Mouse (Mus musculus) forebrain, embryonic 14.5 days (tissue): Measurements from ENCODE around the gene P4htm. TPM values are rescaled to one million over a fixed set of nuclear protein-coding genes. Genes with fewer than 3 reads are reported as not detected.

ENCODE experiments used
- ATAC-seq: fragments of 200-750 bp; cut with Nextera tagmentation; 2 replicates; pipeline ENCODE4 v1.8.0; 2017; ENCODE audit warnings: mild to moderate bottlenecking, moderate library complexity
- DNase-seq: peaks from one replicate; pipeline ENCODE4 v3.0.0-alpha.2; 2015; ENCODE audit warnings: low spot score
- H3K27ac ChIP-seq: fragments of 300-500 bp; sonication (generic); 2 replicates; pipeline ENCODE4 v1.5.1; 2014; ENCODE audit warnings: low read depth, mild to moderate bottlenecking, control low read depth, low read length, moderate library complexity
- H3K27me3 ChIP-seq: fragments of 300-500 bp; sonication (generic); replicated peaks from 2 replicates; pipeline ENCODE4 v1.6.1; 2014; ENCODE audit warnings: low read length, control low read depth, mixed read lengths; ENCODE audit not compliant: control insufficient read depth, insufficient read depth
- H3K36me3 ChIP-seq: fragments of 300-500 bp; sonication (generic); 2 replicates; pipeline ENCODE4 v1.6.1; 2014; ENCODE audit warnings: low read length, control low read depth; ENCODE audit not compliant: control insufficient read depth, insufficient read depth
- H3K4me1 ChIP-seq: fragments of 300-500 bp; sonication (generic); 2 replicates; pipeline ENCODE4 v1.6.1; 2014; ENCODE audit warnings: antibody characterized with exemption, low read length, control low read depth; ENCODE audit not compliant: control insufficient read depth, insufficient read depth
- H3K4me2 ChIP-seq: fragments of 300-500 bp; sonication (generic); 2 replicates; pipeline ENCODE4 v1.6.1; 2014; ENCODE audit warnings: mild to moderate bottlenecking, control low read depth, low read length
- H3K4me3 ChIP-seq: fragments of 300-500 bp; sonication (generic); 2 replicates; pipeline ENCODE4 v1.5.1; 2014; ENCODE audit warnings: low read depth, low read length, control low read depth
- H3K9ac ChIP-seq: fragments of 300-500 bp; sonication (generic); 2 replicates; pipeline ENCODE4 v1.6.1; 2014; ENCODE audit warnings: mild to moderate bottlenecking, low read length, control low read depth, moderate library complexity
- H3K9me3 ChIP-seq: fragments of 300-500 bp; sonication (generic); replicated peaks from 2 replicates; pipeline ENCODE4 v1.6.1; 2016; ENCODE audit warnings: low read length, control low read depth, mixed read lengths; ENCODE audit not compliant: control insufficient read depth
- WGBS: fragments of 180-500 bp; shearing (Covaris S2); extraction: QIAGEN DNeasy Blood & Tissue Kit; methylation state at CpG from one replicate; pipeline ENCODE4 v1.1.7; 2014; 5-methylcytosine and 5-hydroxymethylcytosine counted together
- polyA plus RNA-seq: library from polyadenylated mRNA; unstranded; fragments of >200 nt; fragmentation: Nextera tagmentation; extraction: Ambion mirVana; gene quantifications from 2 replicates; pipeline ENCODE4 v1.2.1, GENCODE M21; 2014

The P4htm gene
- polyA plus RNA-seq, 1 experiment from 2014 or later = 14.5 TPM

DNA sequence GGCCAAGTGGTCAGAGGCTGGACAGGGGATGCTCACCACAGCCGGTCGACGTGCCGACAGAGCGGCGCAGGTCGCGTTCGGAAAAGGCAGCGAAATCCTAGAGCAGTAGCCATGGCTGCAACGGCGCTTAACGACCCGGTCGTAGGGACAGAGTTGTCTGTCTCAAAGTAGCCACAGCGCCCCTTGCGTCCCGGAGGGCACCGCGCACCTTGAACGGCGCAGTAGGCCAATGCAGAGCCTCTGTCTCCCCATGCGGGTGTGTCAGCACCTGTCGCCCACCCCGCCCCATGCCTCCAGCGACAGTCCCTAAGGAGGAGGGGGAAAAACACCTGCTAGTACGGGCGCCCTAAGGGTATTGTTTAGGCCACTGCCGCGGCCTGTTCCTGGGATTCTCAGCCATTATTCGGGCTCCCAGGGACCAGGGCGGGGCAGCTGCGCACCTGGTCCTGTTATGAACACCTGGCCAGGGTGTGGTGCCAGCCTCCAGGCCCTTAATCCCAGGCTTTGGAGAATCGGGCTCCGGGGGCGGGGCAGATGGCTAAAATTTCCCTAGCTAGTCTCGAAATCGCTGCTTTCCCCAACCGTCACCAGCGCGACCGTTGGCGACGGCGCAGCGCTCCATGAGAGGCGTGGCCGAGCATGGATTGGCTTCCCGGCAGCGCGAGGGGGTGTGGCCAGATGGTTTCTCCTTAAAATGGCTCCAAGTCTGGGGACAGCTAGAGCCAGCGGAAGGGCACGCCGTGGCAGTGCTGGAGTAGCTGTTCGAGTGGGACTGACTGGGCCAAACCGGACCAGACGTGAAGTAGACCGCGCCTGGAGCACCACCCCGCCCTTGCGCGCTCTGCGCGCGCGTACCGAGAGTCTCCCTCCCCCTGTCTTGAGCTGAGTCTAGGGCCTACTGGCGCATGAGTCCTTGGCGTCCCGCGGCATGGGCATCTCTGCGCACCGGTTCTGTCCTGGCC lies 30.4 kb downstream of the P4htm start, which contains the start of gene Ndufaf3:
Gene Ndufaf3, minus strand, starts transcription at position 620 of the 962 bp plus-strand sequence.
- peaks cover 53% of the 10 kb centered on the region for H3K36me3 ChIP-seq
- peak within 1 kb of the TSS; percentile 82 for H3K9ac ChIP-seq
- peaks cover 21% of the 10 kb centered on the region for H3K4me1 ChIP-seq
- H3K27me3 ChIP-seq = no peaks in the 10 kb centered on the region
- peak within 1 kb of the TSS; percentile 99 for H3K4me2 ChIP-seq
- H3K27ac ChIP-seq = peak within 1 kb of the TSS; percentile 95
- ATAC-seq = peak; percentile 86
- DNase-seq = peak; percentile 98
- H3K4me3 ChIP-seq = peak within 1 kb of the TSS; percentile 72
- no peaks in the 10 kb centered on the region for H3K9me3 ChIP-seq
- under 1% methylated on average over 71 of the region's 73 CpGs for WGBS

GRCm38 (mm10) chr9:108565881-108566814 lies 31.3 kb downstream of the P4htm start:
- peaks cover 23% of the 10 kb centered on the region for H3K4me1 ChIP-seq
- peak overlapping the region; percentile 72 for H3K4me3 ChIP-seq
- H3K9me3 ChIP-seq = no peaks in the 10 kb centered on the region
- H3K27ac ChIP-seq = peak overlapping the region; percentile 95
- WGBS = 15% methylated on average over 35 of the region's 35 CpGs
- H3K4me2 ChIP-seq = peak overlapping the region; percentile 99
- ATAC-seq (no peak), DNase-seq (peak; percentile 16)
- H3K36me3 ChIP-seq = peaks cover 50% of the 10 kb centered on the region
- peak overlapping the region; percentile 82 for H3K9ac ChIP-seq
- H3K27me3 ChIP-seq = no peaks in the 10 kb centered on the region

DNA sequence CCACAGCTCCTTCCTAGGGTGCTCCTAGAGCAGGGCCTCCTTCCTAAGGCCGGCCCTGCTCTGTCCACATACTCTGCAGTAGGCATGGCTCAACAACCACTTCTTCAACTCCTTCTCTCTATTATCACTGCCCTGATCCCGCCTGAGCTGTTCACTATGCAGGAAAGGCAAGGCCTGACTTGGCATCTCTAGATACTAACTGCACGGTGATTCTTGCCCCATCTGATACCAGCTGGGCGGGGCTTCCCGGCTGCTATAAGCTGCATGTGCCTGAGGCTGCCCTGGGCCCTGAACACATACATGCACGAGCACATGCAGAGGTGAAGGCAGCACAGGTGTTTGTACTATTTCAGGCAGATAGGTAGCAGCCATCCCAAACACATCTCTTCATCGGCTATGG lies 33.3 kb downstream of the P4htm start:
- 91% methylated on average over 7 of the region's 7 CpGs for WGBS
- Histone ChIP-seq H3K4me3 (no peak overlapping the region), H3K27me3 (no peaks in the 10 kb centered on the region), H3K4me1 (peaks cover 15% of the 10 kb centered on the region), H3K4me2 (no peak overlapping the region), H3K9me3 (no peaks in the 10 kb centered on the region), H3K9ac (no peak overlapping the region), H3K36me3 (peaks cover 50% of the 10 kb centered on the region), H3K27ac (no peak overlapping the region)
- DNase-seq = no peak
- ATAC-seq = no peak

DNA sequence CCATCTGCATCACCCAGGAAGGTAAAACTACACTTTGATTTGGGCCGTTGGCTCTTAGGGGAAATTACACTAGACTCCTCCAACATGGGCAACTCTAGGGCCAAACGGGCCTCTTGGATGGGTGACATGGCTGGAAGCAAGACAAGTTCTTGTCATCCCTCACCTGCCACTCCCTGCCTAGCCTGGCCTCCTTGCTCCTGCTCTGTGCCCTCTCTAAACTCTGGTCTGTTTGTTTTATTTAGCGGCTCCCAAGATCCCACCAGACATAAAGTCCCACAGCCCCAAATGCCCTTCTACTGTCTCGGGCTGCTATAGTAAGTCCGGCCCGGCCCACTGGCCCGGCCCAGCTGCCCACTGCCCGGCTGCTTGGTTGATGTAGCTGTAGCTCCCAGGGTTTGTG lies 33.8 kb downstream of the P4htm start:
- ATAC-seq (no peak), DNase-seq (no peak)
- H3K4me2 ChIP-seq = no peak overlapping the region
- no peaks in the 10 kb centered on the region for H3K9me3 ChIP-seq
- no peaks in the 10 kb centered on the region for H3K27me3 ChIP-seq
- WGBS = 93% methylated on average over 8 of the region's 8 CpGs
- H3K27ac ChIP-seq = no peak overlapping the region
- H3K4me1 ChIP-seq = peaks cover 14% of the 10 kb centered on the region
- no peak overlapping the region for H3K4me3 ChIP-seq
- peaks cover 54% of the 10 kb centered on the region for H3K36me3 ChIP-seq
- no peak overlapping the region for H3K9ac ChIP-seq

- WGBS = under 1% methylated on average over 46 of the region's 53 CpGs
- Histone ChIP-seq H3K9me3 (no peaks in the 10 kb centered on the region), H3K4me2 (peak within 1 kb of the TSS; percentile 79), H3K4me3 (peak within 1 kb of the TSS; percentile 50), H3K4me1 (peaks cover 3% of the 10 kb centered on the region; the same call in 1 of the 2 replicates), H3K27me3 (no peaks in the 10 kb centered on the region), H3K27ac (peak within 1 kb of the TSS; percentile 63; the same call in 1 of the 2 replicates), H3K9ac (peak within 1 kb of the TSS; percentile 69), H3K36me3 (peaks cover 78% of the 10 kb centered on the region)
- DNase-seq = peak; percentile 99
- peak; percentile 100 for ATAC-seq
Measured at GRCm38 (mm10) chr9:108560227-108560841, 37.1 kb downstream of the P4htm start, which contains the start of gene Impdh2. Gene Impdh2 (plus strand): TSS chr9:108560286.

- H3K27ac ChIP-seq = no peak overlapping the region
- no peaks in the 10 kb centered on the region for H3K9me3 ChIP-seq
- H3K4me2 ChIP-seq = no peak overlapping the region
- DNase-seq = no peak
- H3K27me3 ChIP-seq = no peaks in the 10 kb centered on the region
- ATAC-seq = no peak
- H3K9ac ChIP-seq = no peak overlapping the region
- WGBS = 87% methylated on average over 4 of the region's 4 CpGs
- H3K36me3 ChIP-seq = peaks cover 77% of the 10 kb centered on the region
- H3K4me3 ChIP-seq = no peak overlapping the region
- peaks cover 3% of the 10 kb centered on the region; the same call in 1 of the 2 replicates for H3K4me1 ChIP-seq
Measured at GRCm38 (mm10) chr9:108559169-108559568, 38.3 kb downstream of the P4htm start.

- 97% methylated on average over 1 of the region's 1 CpGs for WGBS
- no peak for ATAC-seq
- H3K9ac ChIP-seq = no peak overlapping the region
- no peak overlapping the region for H3K27ac ChIP-seq
- DNase-seq = no peak
- H3K4me3 ChIP-seq = no peak overlapping the region
- no peak overlapping the region for H3K4me2 ChIP-seq
- no peaks in the 10 kb centered on the region for H3K4me1 ChIP-seq
- no peaks in the 10 kb centered on the region for H3K9me3 ChIP-seq
- no peaks in the 10 kb centered on the region for H3K27me3 ChIP-seq
- H3K36me3 ChIP-seq = peaks cover 89% of the 10 kb centered on the region
Measured at GRCm38 (mm10) chr9:108546875-108547274, 50.6 kb downstream of the P4htm start.

GRCm38 (mm10) chr9:108545986-108546385 lies 51.5 kb downstream of the P4htm start:
- H3K9me3 ChIP-seq = no peaks in the 10 kb centered on the region
- H3K36me3 ChIP-seq = peaks cover 90% of the 10 kb centered on the region
- no peak overlapping the region for H3K4me2 ChIP-seq
- DNase-seq = no peak
- no peak overlapping the region for H3K9ac ChIP-seq
- no peak for ATAC-seq
- no peaks in the 10 kb centered on the region for H3K4me1 ChIP-seq
- H3K27ac ChIP-seq = no peak overlapping the region
- no peak overlapping the region for H3K4me3 ChIP-seq
- H3K27me3 ChIP-seq = no peaks in the 10 kb centered on the region
- 95% methylated on average over 3 of the region's 3 CpGs for WGBS
